Mouse (Mus musculus) skeletal muscle tissue, adult 2 months (tissue): ENCODE measurements around the gene Olfr1335.
"Not testable (repeated sequence)": the region's sequence is repeated elsewhere in the genome, so short reads cannot be mapped to it uniquely, and the experiment has no call there.

Experiments used
- DNase-seq: peaks from one replicate; pipeline ENCODE4 v3.0.0-alpha.2; 2012; ENCODE audit warnings: low read depth, low spot score

Gene Olfr1335

DNA sequence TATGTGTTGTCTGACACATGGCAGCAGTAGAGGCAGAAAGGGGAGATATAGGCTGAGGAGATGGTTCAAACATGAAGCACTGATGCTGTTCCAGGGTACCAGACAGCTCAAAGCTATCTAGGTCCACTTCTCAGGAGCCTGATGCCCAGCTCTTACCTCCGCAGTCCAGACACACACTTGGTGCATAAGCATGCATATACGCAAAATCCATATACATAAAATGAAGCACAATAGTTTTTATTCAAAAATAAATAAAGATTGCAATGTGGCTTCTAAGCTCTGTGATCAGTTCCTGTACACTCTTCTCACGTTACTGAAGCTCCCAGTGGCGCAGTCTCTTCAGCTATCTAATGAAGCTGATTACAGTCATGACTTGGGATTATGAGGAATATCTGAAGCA lies at the start of gene Olfr1335:
Gene Olfr1335, minus strand, starts transcription at position 101 of the 400 bp plus-strand sequence.
- DNase-seq = no peak

DNA sequence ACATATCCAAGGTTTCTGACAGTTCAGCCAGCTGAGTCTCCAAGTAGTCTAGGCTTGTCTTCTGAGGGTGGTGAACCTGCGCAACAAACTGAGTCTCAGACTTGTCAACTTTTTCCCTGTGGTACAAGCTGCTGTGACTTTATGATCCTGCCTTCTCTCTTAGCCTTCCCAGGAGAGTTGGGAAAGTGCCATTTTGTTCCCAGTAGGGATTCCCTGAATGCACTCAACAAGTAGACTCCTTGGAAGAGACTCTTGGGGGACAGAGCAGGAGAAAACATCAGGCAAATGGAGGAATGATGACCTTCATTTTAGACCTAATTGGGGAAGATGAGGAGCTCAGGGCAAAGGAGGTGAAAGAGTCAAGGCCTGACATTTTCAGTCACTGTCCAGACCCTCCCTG lies 26.4 kb upstream of the Olfr1335 start, which contains the start of gene Olfr1333:
Gene Olfr1333, minus strand, starts transcription at position 101 of the 400 bp plus-strand sequence.
- no peak for DNase-seq

DNA sequence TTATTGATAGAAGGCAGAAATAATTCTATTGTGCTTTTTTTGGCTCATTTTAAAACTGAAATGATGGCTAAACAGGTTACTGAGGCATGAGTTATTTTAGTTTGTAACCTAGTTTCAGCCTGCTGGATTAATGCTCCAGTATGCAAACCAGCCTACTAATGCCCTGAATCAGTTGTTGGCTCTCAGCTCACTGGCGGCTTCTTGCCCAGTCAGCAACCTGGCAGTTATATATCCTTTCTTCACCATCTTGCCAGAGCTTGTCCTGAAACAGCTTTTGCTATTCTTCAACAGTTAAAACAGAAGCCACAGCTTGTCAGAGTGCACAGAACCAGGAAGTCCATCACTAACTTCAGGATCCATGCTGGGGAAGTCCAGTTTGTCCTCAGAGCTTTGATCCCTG lies 9.2 kb upstream of the Olfr1335 start:
- DNase-seq = no peak

DNA sequence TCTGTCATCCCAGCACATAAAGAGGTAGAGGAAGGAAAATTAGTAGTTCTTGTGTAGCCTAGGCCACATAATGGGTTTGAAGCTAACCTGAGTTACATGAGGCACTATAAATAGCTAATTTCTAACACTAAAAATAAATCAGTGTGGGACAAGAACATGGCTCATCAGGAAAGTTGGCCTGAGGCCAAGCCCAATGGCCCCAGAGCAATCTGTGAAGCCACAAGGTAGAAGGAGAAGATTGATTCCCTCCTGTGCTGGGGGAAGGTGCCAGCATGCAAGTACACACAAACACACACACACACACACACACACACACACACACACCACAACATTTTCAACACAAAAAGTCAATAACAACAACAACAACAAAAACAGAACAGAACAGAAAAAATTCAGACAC lies 16.9 kb downstream of the Olfr1335 start:
- DNase-seq = not testable (repeated sequence)

DNA sequence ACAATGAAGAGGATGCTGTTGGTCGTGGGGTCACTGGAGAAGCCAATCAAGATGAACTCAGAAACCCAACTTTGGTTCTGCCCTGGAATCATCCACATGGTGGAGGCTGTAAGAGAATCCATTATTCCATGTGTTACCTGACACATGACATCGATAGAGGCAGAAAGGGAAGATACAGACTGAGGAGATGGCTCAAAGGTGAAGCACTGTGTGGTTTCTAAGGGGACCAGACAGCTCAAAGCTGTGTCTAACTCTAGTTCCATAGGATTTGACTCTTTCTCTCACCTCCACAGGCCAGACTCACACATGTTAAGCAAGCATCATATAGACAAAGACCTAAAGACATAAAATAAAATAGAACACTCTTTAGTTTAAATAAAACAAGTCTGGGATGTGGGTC lies 27.3 kb downstream of the Olfr1335 start, which contains the start of gene Olfr1337:
Gene Olfr1337, minus strand, starts transcription at position 101 of the 400 bp plus-strand sequence.
- no peak for DNase-seq
